Mouse (Mus musculus) G1E (cell line): ENCODE measurements around the gene Tmub1. TPM values are rescaled to one million over a fixed set of nuclear protein-coding genes. Genes with fewer than 3 reads are reported as not detected.

Experiments used
- ATAC-seq: 2 replicates; pipeline ENCODE4 v1.8.0; 2016; ENCODE audit warnings: mild to moderate bottlenecking; ENCODE audit not compliant: insufficient number of reproducible peaks, poor library complexity, low FRiP score, severe bottlenecking; ENCODE audit errors: extremely low read depth
- DNase-seq: peaks from one replicate; pipeline ENCODE4 v3.0.0; 2012; ENCODE audit warnings: low spot score
- H3K27me3 ChIP-seq: 2 replicates; pipeline ENCODE4 v1.6.1; 2012; ENCODE audit warnings: mild to moderate bottlenecking, low read length, inconsistent platforms; ENCODE audit not compliant: insufficient read depth
- H3K36me3 ChIP-seq: replicated peaks from 2 replicates; pipeline ENCODE3; 2012; ENCODE audit warnings: mild to moderate bottlenecking, inconsistent platforms
- H3K4me1 ChIP-seq: 2 replicates; pipeline ENCODE4 v1.6.1; 2012; ENCODE audit warnings: low read depth, low read length, inconsistent platforms, mixed read lengths; ENCODE audit not compliant: insufficient read depth
- H3K4me3 ChIP-seq: 2 replicates; pipeline ENCODE4 v1.5.1; 2012; ENCODE audit warnings: low read depth, mild to moderate bottlenecking, inconsistent platforms, low read length, moderate library complexity, mixed read lengths
- H3K9me3 ChIP-seq: replicated peaks from 2 replicates; pipeline ENCODE4 v1.6.1; 2012; ENCODE audit warnings: inconsistent platforms
- CTCF ChIP-seq: IDR thresholded peaks from 2 replicates; pipeline ENCODE4 v1.5.1; 2012; ENCODE audit warnings: low read depth, low read length, inconsistent platforms, mixed read lengths
- GATA1 ChIP-seq: IDR thresholded peaks from 2 replicates; pipeline ENCODE4 v1.6.1; 2012; ENCODE audit warnings: borderline replicate concordance, low read length, inconsistent platforms, mixed read lengths
- GATA2 ChIP-seq: IDR thresholded peaks from 2 replicates; pipeline ENCODE4 v1.6.1; 2012; ENCODE audit warnings: low read depth, low read length, inconsistent platforms, borderline replicate concordance
- POLR2AphosphoS5 ChIP-seq: IDR thresholded peaks from 2 replicates; pipeline ENCODE4 v1.6.1; 2012; ENCODE audit warnings: low read depth, low read length, inconsistent platforms; ENCODE audit not compliant: insufficient replicate concordance
- TAL1 ChIP-seq: conservative IDR thresholded peaks from 2 replicates; pipeline ENCODE4 v1.6.1; 2012; ENCODE audit warnings: low read depth, low read length, inconsistent platforms, mixed read lengths
- polyA plus RNA-seq: library from polyadenylated mRNA; stranded (reverse); fragments of >175 nt; gene quantifications from 2 replicates; pipeline ENCODE4 v1.2.3, GENCODE M21; 2012
- total RNA-seq, 2 experiments: library from RNA; stranded (forward) in 1 of 2; stranded (reverse) in 1 of 2; fragments of 200-1000 nt in 1 of 2; fragments of >200 nt in 1 of 2; fragmentation: Nextera tagmentation in 1 of 2; gene quantifications; 2 replicates each; pipeline ENCODE4 v1.2.3; 2014 to 2017

The Tmub1 gene
- total and polyA plus RNA-seq, 3 experiments: 11.1 to 38.1 (median 13.3) TPM

DNA sequence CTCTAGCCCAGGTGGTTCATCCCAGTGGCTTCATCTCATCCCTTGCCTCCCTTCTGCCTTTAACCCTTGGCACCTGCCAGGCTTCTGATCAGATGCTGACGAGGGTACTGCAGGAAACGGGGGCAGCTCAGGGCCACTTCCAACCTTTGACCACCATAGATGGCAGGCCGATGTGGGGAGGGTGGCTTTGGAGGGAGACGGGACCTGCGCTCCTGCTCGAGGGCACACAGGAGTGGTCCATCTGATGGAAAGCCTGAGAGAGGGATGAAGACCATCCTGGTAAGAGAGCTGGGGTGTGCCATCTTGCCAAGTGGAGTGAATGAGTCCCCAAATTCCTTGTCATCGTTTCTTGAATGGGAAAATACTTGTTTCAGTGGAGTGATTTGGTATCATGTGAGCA, 4.5 kb downstream of the Tmub1 start:
- no peaks in the 10 kb centered on the region for H3K27me3 ChIP-seq
- no peak overlapping the region; the same call in 1 of the 2 replicates for H3K4me3 ChIP-seq
- peaks cover 67% of the 10 kb centered on the region for H3K36me3 ChIP-seq
- ATAC-seq (no peak), DNase-seq (no peak)
- H3K9me3 ChIP-seq: no peaks in the 10 kb centered on the region
- no peak for TF ChIP-seq POLR2AphosphoS5
- TF ChIP-seq GATA2: no peak
- no peak for TF ChIP-seq GATA1
- no peak for TF ChIP-seq CTCF
- TF ChIP-seq TAL1: no peak
- peaks cover 65% of the 10 kb centered on the region for H3K4me1 ChIP-seq

DNA sequence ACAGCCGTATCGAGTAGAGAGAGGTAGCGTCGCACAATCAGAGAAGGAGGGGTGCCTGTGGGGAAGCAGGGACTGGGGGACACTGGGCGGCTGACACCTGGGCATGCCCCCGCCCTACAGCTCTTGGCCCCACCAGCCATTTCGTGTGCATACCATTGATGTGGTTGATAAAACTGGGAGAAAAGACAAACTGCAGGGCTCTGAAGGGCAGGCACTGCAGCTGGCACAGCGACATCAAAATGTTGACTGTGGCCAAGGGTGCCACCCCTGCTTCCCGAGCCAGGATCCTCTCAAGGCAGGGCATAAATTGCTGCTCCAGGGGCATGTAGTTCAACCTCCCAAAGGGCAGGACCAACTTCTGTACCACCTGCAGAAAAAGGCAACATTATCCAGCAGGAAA, 5.6 kb downstream of the Tmub1 start:
- no peak for ATAC-seq
- TF ChIP-seq POLR2AphosphoS5: no peak
- TF ChIP-seq GATA1: no peak
- no peak for TF ChIP-seq CTCF
- no peak for TF ChIP-seq TAL1
- no peak for TF ChIP-seq GATA2
- Histone ChIP-seq H3K4me3 (no peak overlapping the region), H3K4me1 (peaks cover 53% of the 10 kb centered on the region), H3K9me3 (no peaks in the 10 kb centered on the region), H3K36me3 (peaks cover 74% of the 10 kb centered on the region), H3K27me3 (no peaks in the 10 kb centered on the region)
- DNase-seq: no peak

DNA sequence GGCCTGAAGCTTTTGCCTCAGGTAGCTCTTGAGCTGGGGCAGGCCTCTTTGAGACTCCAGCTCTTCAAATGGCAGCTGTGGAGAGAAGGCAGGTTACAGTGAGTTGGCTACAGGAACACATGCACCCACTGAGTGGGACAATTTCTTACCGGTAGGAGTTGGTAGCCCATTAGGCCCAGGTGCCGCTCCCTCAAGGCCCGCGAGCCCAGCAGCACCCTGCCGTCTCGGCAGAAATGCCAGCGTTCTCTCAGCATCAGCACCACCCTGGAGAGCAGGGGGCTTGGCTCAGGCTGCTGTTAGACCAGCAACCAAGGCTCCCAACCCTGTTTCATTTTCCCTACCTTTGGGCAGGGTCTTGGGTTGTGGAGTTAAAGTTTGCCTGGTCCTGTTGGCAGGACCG, 6.5 kb downstream of the Tmub1 start:
- Histone ChIP-seq H3K27me3 (no peaks in the 10 kb centered on the region), H3K4me1 (peaks cover 45% of the 10 kb centered on the region), H3K4me3 (no peak overlapping the region), H3K36me3 (peaks cover 81% of the 10 kb centered on the region), H3K9me3 (no peaks in the 10 kb centered on the region)
- no peak for DNase-seq
- TF ChIP-seq GATA2 (no peak), GATA1 (no peak), CTCF (no peak), TAL1 (no peak), POLR2AphosphoS5 (no peak)
- no peak for ATAC-seq

DNA sequence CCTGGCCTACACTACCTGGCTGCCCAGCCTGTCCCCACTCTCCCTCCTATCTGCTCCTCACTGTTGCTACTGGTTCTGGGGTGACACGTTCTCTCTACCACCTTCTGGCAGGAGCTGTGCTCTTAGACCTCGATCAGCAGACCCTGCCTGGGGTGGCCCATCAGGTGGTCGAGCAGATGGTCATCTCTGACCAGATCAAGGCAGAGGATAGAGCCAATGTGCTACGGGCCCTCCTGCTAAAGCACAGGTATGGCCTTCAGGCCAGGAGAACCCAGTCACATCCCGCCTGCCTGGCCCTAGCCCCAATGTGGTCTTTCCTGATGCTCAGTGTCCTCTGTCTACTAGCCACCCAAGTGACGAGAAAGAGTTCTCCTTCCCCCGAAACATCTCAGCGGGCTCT, 13.7 kb downstream of the Tmub1 start:
- no peak for TF ChIP-seq GATA1
- no peak for TF ChIP-seq TAL1
- no peak for TF ChIP-seq CTCF
- no peak for TF ChIP-seq POLR2AphosphoS5
- peaks cover 94% of the 10 kb centered on the region for H3K36me3 ChIP-seq
- ATAC-seq (no peak), DNase-seq (no peak)
- H3K4me1 ChIP-seq: no peaks in the 10 kb centered on the region
- no peak overlapping the region for H3K4me3 ChIP-seq
- no peaks in the 10 kb centered on the region for H3K27me3 ChIP-seq
- no peaks in the 10 kb centered on the region for H3K9me3 ChIP-seq

DNA sequence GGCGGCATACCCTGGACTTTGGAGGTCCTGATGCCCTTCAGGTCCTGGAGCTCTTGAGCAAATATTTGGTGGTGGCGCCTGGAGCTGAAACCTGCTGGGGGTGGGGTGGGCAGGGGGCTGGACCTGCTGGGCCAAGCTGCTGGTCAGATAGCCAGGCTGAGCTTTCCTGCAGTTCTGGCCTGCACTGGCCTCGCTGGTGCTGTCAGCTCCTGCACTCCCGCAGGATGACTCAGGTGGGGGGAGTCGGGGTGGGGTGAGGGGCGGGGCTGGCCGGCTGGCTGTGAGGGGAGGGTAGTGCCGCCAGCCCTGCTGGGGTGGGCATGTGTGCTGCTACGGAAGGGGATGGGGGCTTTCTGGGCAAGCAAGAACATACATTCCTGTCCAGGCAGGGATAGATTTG, 19.1 kb downstream of the Tmub1 start:
- Histone ChIP-seq H3K9me3 (no peaks in the 10 kb centered on the region), H3K4me3 (peak overlapping the region; percentile 51; the same call in 1 of the 2 replicates), H3K27me3 (no peaks in the 10 kb centered on the region), H3K36me3 (peaks cover 62% of the 10 kb centered on the region), H3K4me1 (peaks cover 48% of the 10 kb centered on the region)
- TF ChIP-seq TAL1 (no peak), GATA2 (no peak), GATA1 (no peak), CTCF (no peak), POLR2AphosphoS5 (no peak)
- DNase-seq: no peak
- no peak for ATAC-seq

DNA sequence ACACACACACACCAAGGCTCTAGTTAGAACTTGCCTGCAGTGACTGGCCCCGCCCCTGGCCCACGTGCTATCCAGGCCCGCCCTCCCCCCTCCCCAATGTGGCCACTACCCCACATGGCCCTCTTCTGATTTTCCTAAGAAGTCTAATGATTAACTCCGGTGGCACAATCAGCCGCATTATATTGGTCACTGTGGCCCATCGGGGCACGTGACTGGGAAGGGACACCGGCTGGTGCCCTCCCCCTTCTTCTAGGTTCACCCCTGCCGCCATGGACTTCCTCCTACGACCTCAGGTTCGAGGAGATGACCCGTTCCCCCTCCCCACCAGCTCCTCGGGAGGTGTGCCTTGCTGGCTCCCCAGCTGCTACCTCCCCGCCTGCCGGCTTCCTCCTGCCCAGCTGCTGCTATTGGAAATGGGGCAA, 19.7 kb downstream of the Tmub1 start:
- peak overlapping the region; percentile 51; the same call in 1 of the 2 replicates for H3K4me3 ChIP-seq

More for the DNA sequence above, 19.7 kb downstream of the Tmub1 start:
- H3K27me3 ChIP-seq: no peaks in the 10 kb centered on the region
- peaks cover 56% of the 10 kb centered on the region for H3K36me3 ChIP-seq
- no peaks in the 10 kb centered on the region for H3K9me3 ChIP-seq
- H3K4me1 ChIP-seq: peaks cover 50% of the 10 kb centered on the region
- no peak for TF ChIP-seq POLR2AphosphoS5
- TF ChIP-seq TAL1: no peak
- no peak for TF ChIP-seq GATA2
- TF ChIP-seq CTCF: no peak
- TF ChIP-seq GATA1: no peak
- ATAC-seq (no peak), DNase-seq (peak; percentile 60)
